Comparison of ENCODE assay signal across 21 mouse cellular contexts in genomic region chr11:47524845-47525244, GRCm38 (mm10).
DNase-seq lines count a peak whose midpoint lies in the region; ATAC-seq lines count a peak whose summit lies in the region.
"Had no signal": no experiment of that assay in that cellular context is flagged by ENCODE, and none has a peak within 500 bp of the region (broad histone marks: within the 10 kb centered on the region; RNA-seq: fewer than 3 reads in every experiment).

No protein-coding gene starts in this region.

- H3K4me3 ChIP-seq in embryonic facial prominence, embryonic 11.5 days (ENCODE audit: low read depth, low read length): no peak overlapping the region
- no peak overlapping the region for H3K4me3 ChIP-seq in embryonic facial prominence, embryonic 10.5 days
- no peak overlapping the region for H3K4me3 ChIP-seq in midbrain, embryonic 10.5 days
- H3K4me3 ChIP-seq in midbrain, embryonic 15.5 days: no peak overlapping the region
- H3K4me3 ChIP-seq in heart, embryonic 10.5 days: no peak overlapping the region
- H3K4me3 ChIP-seq: embryonic facial prominence, embryonic 12.5 days; forebrain, embryonic 15.5 days; hindbrain, embryonic 12.5 days had no signal

- H3K9ac ChIP-seq in embryonic facial prominence, embryonic 11.5 days (replicated peaks; ENCODE audit: low read length): no peak overlapping the region
- H3K9ac ChIP-seq in midbrain, embryonic 15.5 days: no peak overlapping the region
- H3K9ac ChIP-seq: embryonic facial prominence, embryonic 12.5 days; forebrain, embryonic 15.5 days; hindbrain, embryonic 12.5 days had no signal

- no peaks in the 10 kb centered on the region for H3K27me3 ChIP-seq in embryonic facial prominence, embryonic 11.5 days (ENCODE audit: control insufficient read depth, insufficient read depth, low read length)
- no peaks in the 10 kb centered on the region for H3K27me3 ChIP-seq in embryonic facial prominence, embryonic 10.5 days (replicated peaks; ENCODE audit: low read depth, poor library complexity, severe bottlenecking)
- H3K27me3 ChIP-seq in midbrain, embryonic 10.5 days (ENCODE audit: low read depth, poor library complexity, severe bottlenecking): no peaks in the 10 kb centered on the region
- no peaks in the 10 kb centered on the region for H3K27me3 ChIP-seq in midbrain, embryonic 15.5 days (replicated peaks)
- no peaks in the 10 kb centered on the region for H3K27me3 ChIP-seq in heart, embryonic 10.5 days (ENCODE audit: insufficient read depth, poor library complexity, severe bottlenecking)
- H3K27me3 ChIP-seq: embryonic facial prominence, embryonic 12.5 days; forebrain, embryonic 15.5 days; hindbrain, embryonic 12.5 days had no signal

- no peaks in the 10 kb centered on the region for H3K9me3 ChIP-seq in embryonic facial prominence, embryonic 11.5 days (replicated peaks; ENCODE audit: control insufficient read depth, low read length)
- no peaks in the 10 kb centered on the region for H3K9me3 ChIP-seq in embryonic facial prominence, embryonic 10.5 days
- no peaks in the 10 kb centered on the region for H3K9me3 ChIP-seq in midbrain, embryonic 10.5 days (replicated peaks)
- no peaks in the 10 kb centered on the region for H3K9me3 ChIP-seq in midbrain, embryonic 15.5 days
- no peaks in the 10 kb centered on the region for H3K9me3 ChIP-seq in heart, embryonic 10.5 days
- H3K9me3 ChIP-seq: embryonic facial prominence, embryonic 12.5 days; forebrain, embryonic 15.5 days; hindbrain, embryonic 12.5 days had no signal

- H3K4me1 ChIP-seq in embryonic facial prominence, embryonic 11.5 days (ENCODE audit: control insufficient read depth, insufficient read depth, low read length): no peaks in the 10 kb centered on the region
- no peaks in the 10 kb centered on the region for H3K4me1 ChIP-seq in embryonic facial prominence, embryonic 10.5 days
- H3K4me1 ChIP-seq in midbrain, embryonic 10.5 days: peaks cover 15% of the 10 kb centered on the region
- H3K4me1 ChIP-seq in midbrain, embryonic 15.5 days: no peaks in the 10 kb centered on the region
- H3K4me1 ChIP-seq in heart, embryonic 10.5 days: no peaks in the 10 kb centered on the region
- H3K4me1 ChIP-seq: embryonic facial prominence, embryonic 12.5 days; forebrain, embryonic 15.5 days; hindbrain, embryonic 12.5 days had no signal

- no peaks in the 10 kb centered on the region for H3K36me3 ChIP-seq in embryonic facial prominence, embryonic 11.5 days (replicated peaks; ENCODE audit: control insufficient read depth, insufficient read depth, low read depth, low read length)
- H3K36me3 ChIP-seq in embryonic facial prominence, embryonic 10.5 days (replicated peaks): no peaks in the 10 kb centered on the region
- no peaks in the 10 kb centered on the region for H3K36me3 ChIP-seq in midbrain, embryonic 10.5 days
- no peaks in the 10 kb centered on the region for H3K36me3 ChIP-seq in midbrain, embryonic 15.5 days (replicated peaks)
- no peaks in the 10 kb centered on the region for H3K36me3 ChIP-seq in heart, embryonic 10.5 days
- H3K36me3 ChIP-seq: embryonic facial prominence, embryonic 12.5 days; forebrain, embryonic 15.5 days; hindbrain, embryonic 12.5 days had no signal

- DNase-seq in embryonic facial prominence, embryonic 11.5 days (ENCODE audit: low spot score): peak; percentile 9
- no peak for DNase-seq in embryonic facial prominence, embryonic 10.5 days (ENCODE audit: low spot score)
- DNase-seq in midbrain, embryonic 10.5 days (ENCODE audit: low spot score): peak; percentile 47
- DNase-seq in retina, embryonic 14.5 days (ENCODE audit: low spot score): peak; percentile 35
- DNase-seq in retina, postnatal 1 day: no peak
- DNase-seq in heart, embryonic 10.5 days (ENCODE audit: low spot score): no peak
- DNase-seq in right cerebral cortex, postnatal 14 days: no peak
- DNase-seq: adrenal gland, adult 2 months; adrenal gland, postnatal 25 days; cerebellum, adult 2 months; cerebellum, postnatal 10 days; gastrocnemius, postnatal 36 days; heart, adult 11 months; heart, postnatal 10 days; heart, postnatal 4 days had no signal

- no peak overlapping the region for H3K4me2 ChIP-seq in embryonic facial prominence, embryonic 11.5 days (ENCODE audit: low read depth, low read length)
- H3K4me2 ChIP-seq in midbrain, embryonic 15.5 days: no peak overlapping the region
- H3K4me2 ChIP-seq: embryonic facial prominence, embryonic 12.5 days; forebrain, embryonic 15.5 days; hindbrain, embryonic 12.5 days had no signal

- 16% methylated on average over 1 of the region's 1 CpGs for WGBS in embryonic facial prominence, embryonic 11.5 days
- WGBS in embryonic facial prominence, embryonic 10.5 days: 24% methylated on average over 1 of the region's 1 CpGs
- 6% methylated on average over 1 of the region's 1 CpGs for WGBS in midbrain, embryonic 10.5 days
- WGBS in midbrain, embryonic 15.5 days: 7% methylated on average over 1 of the region's 1 CpGs
- WGBS in heart, embryonic 10.5 days: 53% methylated on average over 1 of the region's 1 CpGs

- no peak for ATAC-seq in embryonic facial prominence, embryonic 11.5 days (replicated peaks; ENCODE audit: insufficient number of reproducible peaks, low FRiP score, low TSS enrichment, low read depth)
- ATAC-seq in midbrain, embryonic 15.5 days (replicated peaks): no peak
- ATAC-seq: forebrain, embryonic 15.5 days; hindbrain, embryonic 16.5 days; inflammation-experienced regulatory T-cells, adult 6 months had no signal

- H3K27ac ChIP-seq in embryonic facial prominence, embryonic 11.5 days (replicated peaks; ENCODE audit: low read depth, low read length): no peak overlapping the region
- H3K27ac ChIP-seq in embryonic facial prominence, embryonic 10.5 days (replicated peaks): no peak overlapping the region
- H3K27ac ChIP-seq in midbrain, embryonic 10.5 days (replicated peaks): peak overlapping the region; percentile 63
- no peak overlapping the region for H3K27ac ChIP-seq in midbrain, embryonic 15.5 days
- H3K27ac ChIP-seq in heart, embryonic 10.5 days: no peak overlapping the region
- H3K27ac ChIP-seq: embryonic facial prominence, embryonic 12.5 days; forebrain, embryonic 15.5 days; hindbrain, embryonic 12.5 days had no signal

Comparison
In these comparisons a context has a peak if more than half of its experiments do, and no peak if none do; other contexts are left out.
1. DNase-seq: peak in embryonic facial prominence, embryonic 11.5 days (single experiment), midbrain, embryonic 10.5 days (single experiment) and retina, embryonic 14.5 days (single experiment); none in embryonic facial prominence, embryonic 10.5 days (single experiment), retina, postnatal 1 day (single experiment), heart, embryonic 10.5 days (single experiment) and right cerebral cortex, postnatal 14 days (single experiment).